Mouse (Mus musculus): ENCODE results near the gene Fgr. TPM values are rescaled to one million over a fixed set of nuclear protein-coding genes. Genes with fewer than 3 reads are reported as not detected.
A peak's percentile ranks its signal among the peaks of the same experiment; 100 is the strongest.
"Not testable (repeated sequence)": the region's sequence is repeated elsewhere in the genome, so short reads cannot be mapped to it uniquely, and the experiment has no call there.

The Fgr gene
- polyA plus RNA-seq, 1 experiment: 15.3 TPM

DNA sequence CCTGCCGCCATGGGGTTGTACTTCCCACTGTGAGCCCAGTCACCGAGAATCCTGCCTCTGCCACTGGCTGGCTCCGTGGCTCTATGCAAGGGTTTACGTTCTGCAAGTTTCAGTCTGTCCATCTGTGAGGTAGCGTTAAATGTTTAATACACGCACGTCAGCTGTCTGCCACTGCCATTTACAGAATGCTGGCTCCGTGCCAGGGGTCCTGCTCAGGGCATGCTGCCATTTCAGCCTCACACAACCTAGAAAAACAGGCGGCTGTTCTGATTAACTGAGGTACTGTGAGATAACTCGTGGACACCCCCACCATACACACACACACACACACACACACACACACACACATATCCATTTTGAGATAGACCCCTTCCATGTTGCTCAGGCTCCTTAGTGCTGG, 29.0 kb downstream of the Fgr start:
- Histone ChIP-seq H3K36me3 (ENCODE audit: control insufficient read depth, insufficient read depth, low read length) (no peaks in the 10 kb centered on the region), H3K27me3 (ENCODE audit: control insufficient read depth, insufficient read depth, low read length) (no peaks in the 10 kb centered on the region), H3K4me1 (replicated peaks; ENCODE audit: control insufficient read depth, insufficient read depth, low read length) (peaks cover 17% of the 10 kb centered on the region), H3K27ac (ENCODE audit: control insufficient read depth, insufficient read depth, low read length) (no peak overlapping the region), H3K4me3 (ENCODE audit: control insufficient read depth, insufficient read depth, low read length) (no peak overlapping the region)
- 76% methylated on average over 10 of the region's 10 CpGs for WGBS
- TF ChIP-seq POLR2A (IDR thresholded peaks at IDR 0.05; ENCODE audit: control insufficient read depth, extremely low read depth, insufficient read depth, low read length, poor library complexity): no peak
- TF ChIP-seq CTCF (IDR thresholded peaks at IDR 0.05; ENCODE audit: borderline replicate concordance, control insufficient read depth, extremely low read depth, insufficient read depth, low read length, poor library complexity): no peak
- no peak for DNase-seq

DNA sequence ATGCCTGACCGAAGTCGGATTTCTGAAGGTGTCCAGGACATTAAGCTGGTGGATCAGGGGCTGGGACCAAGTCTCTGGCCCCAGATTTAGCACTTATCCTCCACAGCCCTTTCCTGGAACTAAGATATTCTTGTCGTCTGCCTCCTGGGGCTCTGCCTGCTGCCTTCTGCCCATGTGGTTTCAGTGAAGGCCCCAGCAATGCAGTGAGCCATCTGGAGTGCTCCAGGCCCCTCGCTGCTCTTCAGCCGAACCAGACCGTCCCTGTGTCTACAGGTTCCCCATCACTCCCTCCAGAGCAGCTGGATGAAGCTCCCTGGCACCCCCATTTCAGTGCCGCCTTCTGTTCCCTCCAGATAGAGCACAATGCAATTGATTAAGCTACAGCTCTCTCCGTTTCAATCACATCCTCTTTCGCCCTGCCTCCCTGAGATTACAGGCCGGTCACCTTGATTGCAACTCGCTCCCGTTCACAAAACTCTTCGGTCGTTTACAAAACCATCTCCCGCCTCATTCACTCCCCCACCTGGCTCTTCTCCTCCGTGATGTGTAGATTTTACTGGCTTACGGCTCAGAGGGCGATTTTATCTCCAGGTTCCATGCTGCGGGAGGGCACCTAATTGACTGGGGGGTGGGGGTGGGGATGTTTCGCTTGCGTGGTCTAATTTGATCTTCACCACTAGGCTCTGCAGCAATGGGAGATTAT, 29.6 kb downstream of the Fgr start:
- peaks cover 21% of the 10 kb centered on the region for H3K4me1 ChIP-seq (replicated peaks; ENCODE audit: control insufficient read depth, insufficient read depth, low read length)

DNA sequence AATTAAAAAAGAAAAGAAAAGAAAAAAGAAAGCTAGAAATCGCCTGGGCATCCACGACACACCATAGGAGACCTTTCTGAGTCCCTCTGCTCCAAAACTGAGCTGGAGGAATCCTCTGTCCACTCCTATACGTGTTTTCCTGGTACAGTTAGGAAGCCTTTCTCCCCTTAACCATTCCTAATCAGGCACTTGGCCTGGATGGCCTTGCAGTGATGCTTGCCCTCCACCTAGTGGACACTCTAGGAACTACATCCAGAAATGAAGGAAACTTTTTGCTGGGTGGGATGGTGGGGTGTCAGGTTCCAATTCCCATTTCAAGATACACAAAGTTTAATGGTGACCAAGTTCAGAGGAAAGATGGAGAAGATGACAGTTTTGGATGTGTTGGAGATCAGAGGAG, 31.3 kb downstream of the Fgr start:
- Histone ChIP-seq H3K27me3 (ENCODE audit: control insufficient read depth, insufficient read depth, low read length) (no peaks in the 10 kb centered on the region), H3K27ac (ENCODE audit: control insufficient read depth, insufficient read depth, low read length) (no peak overlapping the region), H3K4me3 (ENCODE audit: control insufficient read depth, insufficient read depth, low read length) (no peak overlapping the region), H3K36me3 (ENCODE audit: control insufficient read depth, insufficient read depth, low read length) (no peaks in the 10 kb centered on the region), H3K4me1 (replicated peaks; ENCODE audit: control insufficient read depth, insufficient read depth, low read length) (peaks cover 21% of the 10 kb centered on the region)
- peak; percentile 85 for DNase-seq
- WGBS: 17% methylated on average over 3 of the region's 3 CpGs
- TF ChIP-seq POLR2A (IDR thresholded peaks at IDR 0.05; ENCODE audit: control insufficient read depth, extremely low read depth, insufficient read depth, low read length, poor library complexity): no peak
- TF ChIP-seq CTCF (IDR thresholded peaks at IDR 0.05; ENCODE audit: borderline replicate concordance, control insufficient read depth, extremely low read depth, insufficient read depth, low read length, poor library complexity): no peak

More for the DNA sequence above, 29.6 kb downstream of the Fgr start:
- Histone ChIP-seq H3K4me3 (ENCODE audit: control insufficient read depth, insufficient read depth, low read length) (no peak overlapping the region), H3K36me3 (ENCODE audit: control insufficient read depth, insufficient read depth, low read length) (no peaks in the 10 kb centered on the region), H3K27ac (ENCODE audit: control insufficient read depth, insufficient read depth, low read length) (no peak overlapping the region), H3K27me3 (ENCODE audit: control insufficient read depth, insufficient read depth, low read length) (no peaks in the 10 kb centered on the region)
- TF ChIP-seq CTCF (IDR thresholded peaks at IDR 0.05; ENCODE audit: borderline replicate concordance, control insufficient read depth, extremely low read depth, insufficient read depth, low read length, poor library complexity) (no peak), POLR2A (IDR thresholded peaks at IDR 0.05; ENCODE audit: control insufficient read depth, extremely low read depth, insufficient read depth, low read length, poor library complexity) (no peak)
- no peak for DNase-seq
- WGBS: 87% methylated on average over 21 of the region's 21 CpGs

DNA sequence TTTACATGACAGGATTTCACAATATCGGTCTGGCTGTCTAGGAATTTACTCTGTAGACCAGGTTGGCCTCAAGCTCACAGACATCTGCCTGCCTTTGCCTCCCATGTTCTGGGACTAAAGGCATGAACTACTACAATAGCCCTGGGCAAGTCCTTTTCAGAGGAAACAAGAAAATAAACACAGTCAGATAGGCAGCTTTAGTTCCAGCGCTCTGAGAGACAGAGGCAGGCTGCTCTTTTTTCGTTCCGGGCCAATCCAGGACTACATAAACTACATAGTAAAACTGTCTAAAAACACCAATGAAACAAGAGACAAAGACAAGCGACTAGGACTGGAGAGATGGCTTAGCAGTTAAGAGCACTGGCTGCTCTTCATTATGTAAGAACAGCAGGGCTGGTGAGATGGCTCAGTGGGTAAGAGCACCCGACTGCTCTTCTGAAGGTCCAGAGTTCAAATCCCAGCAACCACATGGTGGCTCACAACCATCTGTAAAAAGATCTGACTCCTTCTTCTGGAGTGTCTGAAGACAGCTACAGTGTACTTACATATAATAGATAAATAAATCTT, 32.1 kb downstream of the Fgr start:
- H3K4me3 ChIP-seq (ENCODE audit: control insufficient read depth, insufficient read depth, low read length); H3K27me3 ChIP-seq (ENCODE audit: control insufficient read depth, insufficient read depth, low read length); DNase-seq; H3K27ac ChIP-seq (ENCODE audit: control insufficient read depth, insufficient read depth, low read length); H3K36me3 ChIP-seq (ENCODE audit: control insufficient read depth, insufficient read depth, low read length): not testable (repeated sequence)
- WGBS: 66% methylated on average over 6 of the region's 6 CpGs
- peaks cover 26% of the 10 kb centered on the region for H3K4me1 ChIP-seq (replicated peaks; ENCODE audit: control insufficient read depth, insufficient read depth, low read length)

DNA sequence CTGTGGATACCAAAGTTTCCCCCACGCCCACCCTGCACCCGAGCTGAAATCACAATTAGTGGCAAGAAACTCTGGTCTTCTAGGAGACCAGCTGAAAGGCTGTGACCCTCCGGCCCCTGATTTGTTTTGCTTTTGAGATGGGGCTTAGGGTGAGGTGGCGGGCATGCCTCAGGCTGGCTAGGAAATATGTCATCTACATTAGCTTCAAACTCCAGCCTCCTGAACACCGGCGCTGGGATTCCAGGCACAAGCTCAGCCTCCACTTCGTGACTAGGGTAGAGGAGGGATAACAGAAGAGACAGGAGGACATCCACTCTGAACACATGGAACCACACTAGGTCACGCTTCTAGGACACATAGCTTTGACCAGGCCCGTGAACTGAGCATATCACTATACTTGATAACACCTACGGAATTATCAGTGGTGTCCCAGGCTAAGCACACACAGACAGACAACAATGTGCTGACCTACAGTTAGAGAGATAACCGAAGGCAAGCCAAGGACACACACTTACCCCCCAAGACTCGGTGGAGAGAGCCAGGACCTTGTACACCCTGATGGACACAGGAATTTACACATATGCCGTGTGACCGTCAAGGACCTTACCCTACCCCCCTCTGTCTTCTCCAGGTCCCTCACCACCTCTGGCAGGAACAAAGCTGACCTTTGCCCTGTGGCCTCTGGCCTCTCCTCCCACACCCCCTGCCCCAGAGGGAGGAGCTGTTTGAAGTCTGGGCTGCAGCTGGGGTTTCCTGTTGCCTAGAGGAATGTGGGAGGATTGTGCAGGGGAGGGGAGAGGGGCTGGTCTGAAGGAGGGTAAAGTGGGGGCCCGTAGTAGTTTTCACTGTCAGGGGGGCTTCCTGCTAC, 33.9 kb downstream of the Fgr start:
- 86% methylated on average over 15 of the region's 15 CpGs for WGBS

DNA sequence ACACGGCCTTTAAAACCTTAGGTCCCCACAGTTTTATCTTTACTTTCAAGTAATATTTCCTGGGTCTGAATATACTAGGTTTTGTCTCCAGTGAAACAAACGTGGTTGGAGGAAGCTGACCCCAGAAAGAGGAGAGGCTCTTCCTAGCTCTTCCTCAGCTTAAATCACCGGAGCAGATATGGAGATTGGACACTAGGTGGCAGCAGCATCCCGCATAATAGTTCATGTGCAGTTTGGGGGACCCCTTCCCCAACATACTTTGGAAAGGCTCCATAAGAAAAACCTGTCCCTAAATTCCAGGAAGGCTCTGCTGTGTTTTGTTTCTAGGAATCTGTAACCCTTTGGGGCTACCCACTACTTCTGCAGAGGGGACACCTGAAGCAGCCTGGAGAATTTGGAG, 35.2 kb downstream of the Fgr start:
- peak; percentile 80 for DNase-seq
- Histone ChIP-seq H3K27me3 (ENCODE audit: control insufficient read depth, insufficient read depth, low read length) (peaks cover 2% of the 10 kb centered on the region; the same call in 1 of the 2 replicates), H3K27ac (ENCODE audit: control insufficient read depth, insufficient read depth, low read length) (no peak overlapping the region), H3K4me1 (replicated peaks; ENCODE audit: control insufficient read depth, insufficient read depth, low read length) (peaks cover 29% of the 10 kb centered on the region), H3K4me3 (ENCODE audit: control insufficient read depth, insufficient read depth, low read length) (no peak overlapping the region), H3K36me3 (ENCODE audit: control insufficient read depth, insufficient read depth, low read length) (no peaks in the 10 kb centered on the region)
- TF ChIP-seq CTCF (IDR thresholded peaks at IDR 0.05; ENCODE audit: borderline replicate concordance, control insufficient read depth, extremely low read depth, insufficient read depth, low read length, poor library complexity): no peak
- TF ChIP-seq POLR2A (IDR thresholded peaks at IDR 0.05; ENCODE audit: control insufficient read depth, extremely low read depth, insufficient read depth, low read length, poor library complexity): no peak
- 4% methylated on average over 4 of the region's 4 CpGs for WGBS

More for the DNA sequence above, 33.9 kb downstream of the Fgr start:
- DNase-seq: no peak
- no peak overlapping the region for H3K4me3 ChIP-seq (ENCODE audit: control insufficient read depth, insufficient read depth, low read length)
- no peak for TF ChIP-seq CTCF (IDR thresholded peaks at IDR 0.05; ENCODE audit: borderline replicate concordance, control insufficient read depth, extremely low read depth, insufficient read depth, low read length, poor library complexity)
- no peak for TF ChIP-seq POLR2A (IDR thresholded peaks at IDR 0.05; ENCODE audit: control insufficient read depth, extremely low read depth, insufficient read depth, low read length, poor library complexity)
- no peak overlapping the region for H3K27ac ChIP-seq (ENCODE audit: control insufficient read depth, insufficient read depth, low read length)
- no peaks in the 10 kb centered on the region for H3K36me3 ChIP-seq (ENCODE audit: control insufficient read depth, insufficient read depth, low read length)
- peaks cover 28% of the 10 kb centered on the region for H3K4me1 ChIP-seq (replicated peaks; ENCODE audit: control insufficient read depth, insufficient read depth, low read length)
- H3K27me3 ChIP-seq (ENCODE audit: control insufficient read depth, insufficient read depth, low read length): peaks cover 2% of the 10 kb centered on the region; the same call in 1 of the 2 replicates

Measured in thymus, adult 2 months (tissue).